Mouse (Mus musculus) heart, embryonic 14.5 days (tissue): ENCODE data around the gene Dis3l2. TPM values are rescaled to one million over a fixed set of nuclear protein-coding genes. Genes with fewer than 3 reads are reported as not detected.

Source experiments
- ATAC-seq: fragments of 200-750 bp; cut with Nextera tagmentation; 2 replicates; pipeline ENCODE4 v1.8.0; 2017; ENCODE audit warnings: low read depth, moderate TSS enrichment; ENCODE audit not compliant: insufficient number of reproducible peaks, insufficient read depth, low FRiP score
- H3K27ac ChIP-seq, 2 experiments: fragments of 200-500 bp in 1 of 2; fragments of 300-500 bp in 1 of 2; sonication (generic) in 1 of 2; replicated peaks in 1 of 2; 2 replicates each; pipeline ENCODE4 v1.5.1; 2012 to 2014; ENCODE audit warnings: low read depth in 2 of 2, low read length in 2 of 2, control low read depth in 1 of 2, mild to moderate bottlenecking in 1 of 2, mixed read lengths in 1 of 2; ENCODE audit not compliant: control insufficient read depth in 1 of 2, insufficient read depth in 1 of 2
- H3K27me3 ChIP-seq: fragments of 300-500 bp; sonication (generic); 2 replicates; pipeline ENCODE4 v1.6.1; 2014; ENCODE audit warnings: mild to moderate bottlenecking, low read length, control low read depth; ENCODE audit not compliant: control insufficient read depth, insufficient read depth
- H3K36me3 ChIP-seq: fragments of 300-500 bp; sonication (generic); 2 replicates; pipeline ENCODE4 v1.6.1; 2014; ENCODE audit warnings: mild to moderate bottlenecking, control low read depth, low read length, mixed read lengths; ENCODE audit not compliant: control insufficient read depth, insufficient read depth
- H3K4me1 ChIP-seq, 2 experiments: fragments of 200-500 bp in 1 of 2; fragments of 300-500 bp in 1 of 2; sonication (generic) in 1 of 2; 2 replicates each; pipeline ENCODE4 v1.6.1; 2012 to 2014; ENCODE audit warnings: low read length in 2 of 2, control low read depth in 1 of 2, mixed read lengths in 1 of 2; ENCODE audit not compliant: control insufficient read depth in 2 of 2, insufficient read depth in 2 of 2
- H3K4me2 ChIP-seq: fragments of 300-500 bp; sonication (generic); 2 replicates; pipeline ENCODE4 v1.6.1; 2014; ENCODE audit warnings: mild to moderate bottlenecking, low read length
- H3K4me3 ChIP-seq, 2 experiments: fragments of 200-500 bp in 1 of 2; fragments of 300-500 bp in 1 of 2; sonication (generic) in 1 of 2; 2 replicates each; pipeline ENCODE4 v1.5.1; 2012 to 2014; ENCODE audit warnings: low read length in 2 of 2, mild to moderate bottlenecking in 2 of 2, control low read depth in 1 of 2, low read depth in 1 of 2, moderate library complexity in 1 of 2; ENCODE audit not compliant: control insufficient read depth in 1 of 2, insufficient read depth in 1 of 2
- H3K9ac ChIP-seq: fragments of 300-500 bp; sonication (generic); 2 replicates; pipeline ENCODE4 v1.6.1; 2014; ENCODE audit warnings: mild to moderate bottlenecking, low read length
- H3K9me3 ChIP-seq: fragments of 300-500 bp; sonication (generic); 2 replicates; pipeline ENCODE4 v1.6.1; 2016; ENCODE audit warnings: low read length, control low read depth; ENCODE audit not compliant: control insufficient read depth
- WGBS: fragments of 180-500 bp; shearing (Covaris S2); extraction: QIAGEN DNeasy Blood & Tissue Kit; methylation state at CpG from one replicate; pipeline ENCODE4 v1.1.7; 2014; 5-methylcytosine and 5-hydroxymethylcytosine counted together
- polyA plus RNA-seq: library from polyadenylated mRNA; unstranded; fragments of >200 nt; fragmentation: Nextera tagmentation; extraction: Ambion mirVana; gene quantifications from 2 replicates; pipeline ENCODE4 v1.2.1, GENCODE M21; 2014

The Dis3l2 gene
- polyA plus RNA-seq, 1 experiment from 2014 or later: 16.3 TPM

DNA sequence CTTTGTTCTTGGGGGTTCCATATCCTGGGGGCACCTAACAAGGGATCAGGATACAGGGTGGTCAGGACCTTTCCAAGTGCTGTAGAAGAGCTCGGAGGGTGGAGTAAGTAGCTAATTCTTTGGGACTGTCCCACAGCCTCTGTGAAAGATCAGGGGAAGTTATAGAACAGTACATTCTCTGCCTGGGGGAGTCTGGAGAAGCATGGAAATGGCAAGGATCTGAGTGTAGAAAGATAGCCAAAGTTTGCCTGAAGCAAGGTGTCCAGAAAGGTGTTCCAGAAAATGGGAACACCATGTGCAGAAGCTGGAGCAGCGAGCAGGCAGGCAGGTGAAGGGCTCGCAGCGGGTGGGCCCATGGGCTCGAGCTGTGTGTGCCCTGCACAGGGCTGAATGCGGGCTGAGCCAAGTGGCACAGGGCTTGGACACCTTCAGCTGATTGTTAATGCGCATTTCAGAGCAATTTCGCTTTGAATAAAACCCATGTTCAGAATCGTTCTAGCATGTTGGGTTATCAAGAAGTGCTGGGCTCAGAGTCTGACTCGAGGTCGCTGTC lies 265.6 kb downstream of the Dis3l2 start:
- Histone ChIP-seq H3K4me3 (no peak overlapping the region), H3K4me1 (no peaks in the 10 kb centered on the region), H3K4me2 (no peak overlapping the region), H3K27ac (no peak overlapping the region), H3K36me3 (0 out of 2 replicates have a peak, but pooled peaks cover 5% of the 10 kb centered on the region), H3K9me3 (no peaks in the 10 kb centered on the region), H3K27me3 (no peaks in the 10 kb centered on the region), H3K9ac (no peak overlapping the region)
- 80% methylated on average over 11 of the region's 11 CpGs for WGBS
- no peak for ATAC-seq

DNA sequence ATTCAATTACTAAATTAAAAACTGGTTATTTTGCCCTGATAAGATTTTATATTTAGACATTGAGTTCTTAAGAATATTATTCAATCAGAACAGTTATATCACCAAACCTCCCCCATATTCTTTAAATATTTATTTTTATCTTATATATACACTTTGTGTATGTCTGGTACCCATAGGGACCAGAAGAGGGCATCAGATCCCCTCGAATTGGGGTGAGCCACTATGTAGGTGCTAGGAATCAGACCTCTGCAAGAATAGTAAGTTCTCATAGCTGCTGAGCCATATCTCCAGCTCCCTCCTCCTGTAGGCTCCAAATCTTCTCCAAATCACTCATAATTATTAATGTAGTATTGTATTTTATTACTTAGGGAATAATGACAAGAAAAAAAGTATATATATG lies 269.1 kb downstream of the Dis3l2 start:
- no peaks in the 10 kb centered on the region for H3K9me3 ChIP-seq
- H3K9ac ChIP-seq: no peak overlapping the region
- H3K4me2 ChIP-seq: no peak overlapping the region
- no peaks in the 10 kb centered on the region for H3K4me1 ChIP-seq
- no peaks in the 10 kb centered on the region for H3K27me3 ChIP-seq
- no peak overlapping the region for H3K27ac ChIP-seq
- H3K4me3 ChIP-seq: no peak overlapping the region
- WGBS: 40% methylated on average over 1 of the region's 1 CpGs
- no peak for ATAC-seq
- H3K36me3 ChIP-seq: 0 out of 2 replicates have a peak, but pooled peaks cover 5% of the 10 kb centered on the region

DNA sequence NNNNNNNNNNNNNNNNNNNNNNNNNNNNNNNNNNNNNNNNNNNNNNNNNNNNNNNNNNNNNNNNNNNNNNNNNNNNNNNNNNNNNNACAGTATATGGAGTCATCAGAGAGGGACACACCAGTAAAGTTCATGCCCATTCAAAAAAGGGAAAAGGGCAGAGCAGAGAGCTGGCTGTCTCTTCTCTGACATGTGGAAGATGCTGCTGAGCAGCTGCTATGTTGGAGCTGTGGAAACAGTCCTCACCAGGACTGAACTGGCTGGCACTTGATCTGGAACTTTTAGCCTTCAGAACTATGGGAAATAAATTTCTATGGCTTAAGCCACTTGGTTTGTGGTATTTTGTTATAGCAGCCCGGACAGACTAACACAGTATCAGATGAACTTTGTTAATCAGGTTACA lies 273.4 kb downstream of the Dis3l2 start:
- Histone ChIP-seq H3K9me3 (no peaks in the 10 kb centered on the region), H3K27me3 (no peaks in the 10 kb centered on the region), H3K36me3 (0 out of 2 replicates have a peak, but pooled peaks cover 5% of the 10 kb centered on the region), H3K4me1 (no peaks in the 10 kb centered on the region), H3K4me2 (no peak overlapping the region), H3K4me3 (no peak overlapping the region), H3K9ac (no peak overlapping the region), H3K27ac (no peak overlapping the region)
- 67% methylated on average over 1 of the region's 1 CpGs for WGBS
- ATAC-seq: no peak

DNA sequence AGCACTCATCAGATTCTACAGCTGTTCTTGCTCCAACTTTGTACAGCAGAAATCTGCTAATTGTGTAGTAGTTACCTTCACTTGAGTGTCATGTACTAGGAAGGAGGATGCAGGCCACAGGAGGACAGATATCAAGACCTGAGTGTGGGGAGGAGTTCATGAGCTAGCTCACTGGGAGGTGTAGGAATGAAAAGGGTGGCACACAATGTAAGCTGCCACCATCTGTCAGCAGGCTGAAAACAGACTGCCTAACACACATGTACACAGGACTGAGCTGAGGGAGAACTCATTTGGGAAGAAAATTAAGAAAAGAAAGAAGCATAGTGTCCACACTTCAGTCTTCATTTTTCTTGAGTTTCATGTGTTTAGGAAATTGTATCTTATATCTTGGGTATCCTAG lies 282.8 kb downstream of the Dis3l2 start:
- H3K9ac ChIP-seq: no peak overlapping the region
- H3K4me2 ChIP-seq: no peak overlapping the region
- H3K4me3 ChIP-seq: no peak overlapping the region
- H3K9me3 ChIP-seq: no peaks in the 10 kb centered on the region
- no peaks in the 10 kb centered on the region for H3K4me1 ChIP-seq
- H3K36me3 ChIP-seq: no peaks in the 10 kb centered on the region
- H3K27me3 ChIP-seq: no peaks in the 10 kb centered on the region
- H3K27ac ChIP-seq: no peak overlapping the region
- ATAC-seq: no peak

DNA sequence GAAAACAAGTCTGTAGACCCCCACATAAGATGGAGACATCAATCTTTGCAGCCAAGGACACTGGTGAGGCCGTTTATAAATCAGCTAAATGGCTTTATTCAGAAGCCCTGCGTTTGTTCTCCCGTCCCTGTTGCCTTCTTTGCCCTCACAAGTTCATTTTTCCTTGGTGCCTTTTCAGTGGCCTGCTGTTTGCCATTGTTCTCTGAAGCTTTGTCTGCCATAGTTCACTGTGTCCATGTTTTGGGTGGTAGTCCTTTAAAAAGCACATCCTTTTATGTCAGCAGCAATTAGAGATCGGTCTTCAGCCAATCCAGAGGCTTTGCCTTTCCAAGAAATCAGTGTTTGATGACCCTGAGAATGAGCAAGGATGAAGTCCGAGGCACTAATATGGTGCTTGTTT lies 289.2 kb downstream of the Dis3l2 start:
- no peak for ATAC-seq
- Histone ChIP-seq H3K9ac (no peak overlapping the region), H3K4me1 (no peaks in the 10 kb centered on the region), H3K36me3 (no peaks in the 10 kb centered on the region), H3K27me3 (no peaks in the 10 kb centered on the region), H3K4me3 (no peak overlapping the region), H3K4me2 (no peak overlapping the region), H3K27ac (no peak overlapping the region), H3K9me3 (no peaks in the 10 kb centered on the region)
- 82% methylated on average over 5 of the region's 5 CpGs for WGBS

DNA sequence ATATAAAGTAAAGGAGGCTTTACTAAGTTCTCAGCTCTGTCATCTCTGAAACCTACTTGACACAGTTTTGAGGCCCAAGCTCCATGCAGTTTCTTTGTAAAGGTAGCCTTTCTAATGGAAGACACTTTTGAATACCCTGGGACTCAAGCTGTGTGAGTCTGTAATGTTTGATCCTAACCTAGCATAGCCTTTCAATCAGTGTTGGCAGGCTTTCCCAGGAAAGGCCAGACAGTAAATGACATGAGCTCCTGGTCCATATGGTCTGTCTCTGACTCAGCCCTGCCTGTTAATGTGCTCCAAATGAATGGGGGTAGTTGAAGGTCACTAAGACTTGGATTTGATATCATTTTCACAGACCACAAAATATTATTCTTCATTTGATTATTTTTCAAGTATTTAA lies 290.4 kb downstream of the Dis3l2 start:
- no peaks in the 10 kb centered on the region for H3K4me1 ChIP-seq
- no peak overlapping the region for H3K4me2 ChIP-seq
- no peak overlapping the region for H3K9ac ChIP-seq
- H3K27me3 ChIP-seq: no peaks in the 10 kb centered on the region
- no peak overlapping the region for H3K4me3 ChIP-seq
- no peak for ATAC-seq
- no peak overlapping the region for H3K27ac ChIP-seq
- no peaks in the 10 kb centered on the region for H3K36me3 ChIP-seq
- H3K9me3 ChIP-seq: no peaks in the 10 kb centered on the region

DNA sequence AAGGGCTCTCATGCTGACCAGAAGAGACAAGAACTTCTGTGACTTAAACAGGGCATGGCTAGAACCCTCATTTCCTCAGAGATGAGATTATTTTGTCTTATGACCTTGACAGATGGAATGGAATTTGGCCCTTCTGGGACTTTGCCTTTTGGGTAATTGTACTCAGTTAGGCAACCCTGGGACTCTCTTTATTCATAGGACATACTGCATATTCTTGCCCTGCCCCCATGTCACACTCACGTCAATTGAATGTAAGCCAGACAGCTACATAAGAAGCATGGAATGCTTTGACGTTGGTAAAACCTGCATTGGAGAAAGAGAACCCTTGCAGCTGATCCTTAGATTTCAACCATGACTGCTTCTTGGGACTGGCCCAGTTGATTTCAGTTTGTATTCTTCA lies 294.4 kb downstream of the Dis3l2 start:
- Histone ChIP-seq H3K36me3 (no peaks in the 10 kb centered on the region), H3K4me2 (no peak overlapping the region), H3K27me3 (no peaks in the 10 kb centered on the region), H3K4me1 (no peaks in the 10 kb centered on the region), H3K9me3 (no peaks in the 10 kb centered on the region), H3K4me3 (no peak overlapping the region), H3K9ac (no peak overlapping the region), H3K27ac (no peak overlapping the region)
- 54% methylated on average over 2 of the region's 2 CpGs for WGBS
- no peak for ATAC-seq

DNA sequence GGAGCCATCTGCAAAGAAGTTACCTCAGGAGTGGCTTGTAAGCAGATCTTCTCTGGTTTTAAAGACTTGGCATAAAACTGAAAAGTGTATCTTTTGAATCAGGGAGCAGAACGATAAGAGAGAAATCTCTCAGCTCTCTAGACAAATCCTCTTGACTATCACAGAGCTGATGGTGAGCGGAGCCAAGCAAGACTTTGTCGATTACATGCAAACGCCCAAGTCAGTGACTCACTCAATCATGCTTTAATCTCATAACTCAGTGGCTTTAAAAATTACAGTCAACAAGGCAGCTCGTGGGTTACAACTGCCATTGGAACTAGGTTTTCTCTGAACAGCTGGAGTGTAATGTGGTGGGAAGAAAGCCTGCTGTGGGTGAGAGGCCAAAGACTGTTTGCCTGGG lies 297.8 kb downstream of the Dis3l2 start:
- H3K9me3 ChIP-seq: no peaks in the 10 kb centered on the region
- no peak overlapping the region for H3K4me2 ChIP-seq
- H3K9ac ChIP-seq: no peak overlapping the region
- no peaks in the 10 kb centered on the region for H3K27me3 ChIP-seq
- no peaks in the 10 kb centered on the region for H3K36me3 ChIP-seq
- ATAC-seq: no peak
- 70% methylated on average over 5 of the region's 5 CpGs for WGBS
- peaks cover 0 to 1% of the 10 kb centered on the region in 2 experiments; a peak in 1 of 4 replicates for H3K4me1 ChIP-seq
- H3K27ac ChIP-seq: no peak overlapping the region
- no peak overlapping the region for H3K4me3 ChIP-seq
